ENCODE assay signal across 27 mouse cellular contexts in the genomic region with DNA sequence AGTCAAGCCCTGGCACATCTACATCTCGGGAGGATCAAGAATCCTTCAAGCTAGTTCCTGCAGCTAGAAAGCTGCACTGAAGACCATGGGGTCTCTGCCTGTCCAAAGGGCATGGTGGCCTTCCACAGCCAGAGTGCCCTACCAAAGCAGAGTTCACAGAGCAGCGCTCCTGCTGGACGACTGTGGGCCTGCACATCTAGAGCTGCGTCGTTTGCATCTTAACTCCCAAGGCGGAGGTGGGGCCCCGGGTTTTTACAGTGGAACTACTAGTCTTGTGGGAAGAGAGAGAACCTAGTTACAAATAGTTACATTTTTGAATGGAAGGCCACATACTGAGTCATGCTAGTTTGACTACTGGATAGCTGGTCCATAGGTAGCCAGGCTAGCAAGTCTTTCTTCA. TPM values are rescaled to one million over a fixed set of nuclear protein-coding genes. Genes with fewer than 3 reads are reported as not detected.
DNase-seq lines count a peak whose midpoint lies in the region; ATAC-seq and TF ChIP-seq lines count a peak whose summit lies in the region.
"Had no signal": no experiment of that assay in that cellular context is flagged by ENCODE, and none has a peak within 500 bp of the region (broad histone marks: within the 10 kb centered on the region; RNA-seq: fewer than 3 reads in every experiment).

No protein-coding gene starts in this region.

- 85% methylated on average over 7 of the region's 7 CpGs for WGBS in cerebellum, adult 2 months
- WGBS in lung, adult 2 months: 89% methylated on average over 7 of the region's 7 CpGs
- 76% methylated on average over 7 of the region's 7 CpGs for whole genome bisulfite sequencing in forebrain, embryonic 16.5 days

- H3K36me3 ChIP-seq in forebrain, embryonic 16.5 days (ENCODE audit: control insufficient read depth, insufficient read depth): peaks cover 11% of the 10 kb centered on the region; the same call in 1 of the 2 replicates
- H3K36me3 ChIP-seq: hindbrain, embryonic 15.5 days; midbrain, embryonic 15.5 days had no signal

- H3K9ac ChIP-seq in forebrain, embryonic 16.5 days (replicated peaks; ENCODE audit: low read depth, low read length): no peak overlapping the region
- H3K9ac ChIP-seq: embryonic facial prominence, embryonic 13.5 days; forebrain, embryonic 12.5 days; hindbrain, embryonic 15.5 days; liver, postnatal 0 days; midbrain, embryonic 15.5 days had no signal

- TF ChIP-seq CTCF in cerebellum, adult 2 months (IDR thresholded peaks at IDR 0.05; ENCODE audit: borderline replicate concordance, insufficient read depth, low read depth, low read length): 0 out of 2 replicates have a peak, but pooled peaks have one; percentile 14
- TF ChIP-seq CTCF in lung, adult 2 months (IDR thresholded peaks at IDR 0.05; ENCODE audit: insufficient read depth, low read length): 0 out of 2 replicates have a peak, but pooled peaks have one; percentile 4

- H3K9me3 ChIP-seq in forebrain, embryonic 16.5 days (ENCODE audit: control insufficient read depth, low read length): no peaks in the 10 kb centered on the region
- H3K9me3 ChIP-seq: embryonic facial prominence, embryonic 13.5 days; forebrain, embryonic 12.5 days; hindbrain, embryonic 15.5 days; limb, embryonic 10.5 days; midbrain, embryonic 15.5 days had no signal

- H3K4me2 ChIP-seq in forebrain, embryonic 16.5 days (ENCODE audit: low read length): no peak overlapping the region
- H3K4me2 ChIP-seq: embryonic facial prominence, embryonic 13.5 days; forebrain, embryonic 12.5 days; hindbrain, embryonic 15.5 days; midbrain, embryonic 15.5 days had no signal

- no peak overlapping the region for H3K4me3 ChIP-seq in cerebellum, adult 2 months (replicated peaks; ENCODE audit: insufficient read depth, low read depth, low read length)
- no peak overlapping the region for H3K4me3 ChIP-seq in lung, adult 2 months (replicated peaks; ENCODE audit: extremely low read depth, low read depth, low read length)
- H3K4me3 ChIP-seq in forebrain, embryonic 16.5 days (replicated peaks; ENCODE audit: low read length): no peak overlapping the region
- H3K4me3 ChIP-seq: embryonic facial prominence, embryonic 13.5 days; erythroblast, embryonic 14.5 days; forebrain, embryonic 12.5 days; gastrocnemius, adult 2 months; hindbrain, embryonic 15.5 days; limb, embryonic 10.5 days; midbrain, embryonic 15.5 days; myocyte had no signal

- H3K27ac ChIP-seq in cerebellum, adult 2 months (ENCODE audit: insufficient read depth, low read length): no peak overlapping the region
- no peak overlapping the region for H3K27ac ChIP-seq in forebrain, embryonic 16.5 days (ENCODE audit: low read length)
- H3K27ac ChIP-seq: embryonic facial prominence, embryonic 13.5 days; forebrain, embryonic 12.5 days; gastrocnemius, adult 2 months; hindbrain, embryonic 15.5 days; kidney, postnatal 0 days; limb, embryonic 10.5 days; midbrain, embryonic 15.5 days had no signal

- no peak for ATAC-seq in cerebellum, adult (ENCODE audit: insufficient number of reproducible peaks, low FRiP score, low TSS enrichment)
- ATAC-seq in megakaryocyte progenitor cell, adult 5-6 weeks (replicated peaks; ENCODE audit: poor library complexity): peak; percentile 46; the same call in 1 of the 2 replicates
- no peak for ATAC-seq in forebrain, embryonic 16.5 days
- ATAC-seq: liver, postnatal 0 days; midbrain, embryonic 15.5 days had no signal

- H3K4me1 ChIP-seq in cerebellum, adult 2 months (ENCODE audit: control insufficient read depth, insufficient read depth, low read length): peaks cover 28% of the 10 kb centered on the region
- H3K4me1 ChIP-seq in lung, adult 2 months (ENCODE audit: control insufficient read depth, insufficient read depth, low read length): peaks cover 10% of the 10 kb centered on the region
- H3K4me1 ChIP-seq in forebrain, embryonic 16.5 days (replicated peaks; ENCODE audit: control insufficient read depth, insufficient read depth, low read length): peaks cover 15% of the 10 kb centered on the region

- DNase-seq in cerebellum, adult 2 months: no peak
- DNase-seq in lung, adult 2 months: no peak
- no peak for DNase-seq in lung, postnatal 10 days
- DNase-seq in ES-CJ7 (ENCODE audit: low read depth, low spot score): peak; percentile 35
- DNase-seq in c-Kit-positive CD71-positive TER-119-positive erythroid progenitor cells, embryonic 14.5 days (ENCODE audit: low spot score): no peak
- DNase-seq: adrenal gland, adult 2 months; cerebellum, adult 8-10 months; cerebellum, postnatal 36 days; embryo, embryonic 11 days; gastrocnemius, adult 2 months; kidney, adult 11 months; liver; liver, postnatal 0 days; right cerebral cortex, adult 18-20 months; right cerebral cortex, postnatal 4 days; thymus, adult 18-20 months had no signal

- no peak for TF ChIP-seq POLR2A in cerebellum, adult 2 months (IDR thresholded peaks at IDR 0.05; ENCODE audit: borderline replicate concordance, insufficient read depth, low read length)
- no peak for TF ChIP-seq POLR2A in lung, adult 2 months (IDR thresholded peaks at IDR 0.05; ENCODE audit: borderline replicate concordance, extremely low read depth, low read depth, low read length)

- H3K27me3 ChIP-seq in cerebellum, adult 2 months (ENCODE audit: control insufficient read depth, insufficient read depth, low read length): no peaks in the 10 kb centered on the region
- H3K27me3 ChIP-seq in forebrain, embryonic 16.5 days (replicated peaks; ENCODE audit: control insufficient read depth, insufficient read depth, low read length): no peaks in the 10 kb centered on the region
- H3K27me3 ChIP-seq: embryonic facial prominence, embryonic 13.5 days; forebrain, embryonic 12.5 days; hindbrain, embryonic 15.5 days; midbrain, embryonic 15.5 days had no signal

RNA-seq across cellular contexts. Expression of a gene that starts 30.3 kb away (rescaled TPM):
- 104 and 107 TPM in 2 replicates for polyA plus RNA-seq in cerebellum, adult 2 months (2012; rRNA removed)
- polyA plus RNA-seq in lung, adult 2 months (2012; rRNA removed): 26.0 and 29.2 TPM in 2 replicates
- 5.1 and 5.9 TPM in 2 replicates for total RNA-seq in megakaryocyte progenitor cell, adult 5-6 weeks (2015)
- 7.7 and 10.1 TPM in 2 replicates for total RNA-seq in megakaryocyte progenitor cell, adult 5-6 weeks (2017)
- polyA plus RNA-seq in forebrain, embryonic 16.5 days (2015; fragmentation: Nextera tagmentation; extraction: Ambion mirVana): 74.4 and 75.7 TPM in 2 replicates
